Mouse (Mus musculus) thymus, adult 2 months (tissue): ENCODE data around the gene Agrn. TPM values are rescaled to one million over a fixed set of nuclear protein-coding genes. Genes with fewer than 3 reads are reported as not detected.

ENCODE experiments used
- DNase-seq: peaks from one replicate; pipeline ENCODE4 v3.0.0; 2021
- H3K27ac ChIP-seq: fragments of 200-500 bp; 2 replicates; pipeline ENCODE4 v1.5.1; 2012; ENCODE audit warnings: low read length, control low read depth; ENCODE audit not compliant: control insufficient read depth, insufficient read depth
- H3K27me3 ChIP-seq: fragments of 200-500 bp; 2 replicates; pipeline ENCODE4 v1.6.1; 2012; ENCODE audit warnings: mild to moderate bottlenecking, low read length, moderate library complexity, mixed read lengths; ENCODE audit not compliant: control insufficient read depth, insufficient read depth
- H3K36me3 ChIP-seq: fragments of 200-500 bp; 2 replicates; pipeline ENCODE4 v1.6.1; 2012; ENCODE audit warnings: mild to moderate bottlenecking, low read length, moderate library complexity; ENCODE audit not compliant: control insufficient read depth, insufficient read depth
- H3K4me1 ChIP-seq: fragments of 200-500 bp; replicated peaks from 2 replicates; pipeline ENCODE4 v1.6.1; 2012; ENCODE audit warnings: low read length; ENCODE audit not compliant: control insufficient read depth, insufficient read depth
- H3K4me3 ChIP-seq: fragments of 200-500 bp; 2 replicates; pipeline ENCODE4 v1.5.1; 2012; ENCODE audit warnings: mild to moderate bottlenecking, low read length, control low read depth, moderate library complexity; ENCODE audit not compliant: control insufficient read depth, insufficient read depth
- CTCF ChIP-seq: fragments of 200-500 bp; IDR thresholded peaks from 2 replicates; pipeline ENCODE4 v1.5.1; 2012; ENCODE audit warnings: mild to moderate bottlenecking, control low read depth, low read length, moderate library complexity, borderline replicate concordance; ENCODE audit not compliant: control insufficient read depth, poor library complexity, insufficient read depth; ENCODE audit errors: extremely low read depth
- POLR2A ChIP-seq: fragments of 200-500 bp; IDR thresholded peaks from 2 replicates; pipeline ENCODE4 v1.6.1; 2012; ENCODE audit warnings: mild to moderate bottlenecking, low read length, control low read depth, moderate library complexity; ENCODE audit not compliant: control insufficient read depth, poor library complexity, insufficient read depth; ENCODE audit errors: extremely low read depth
- WGBS: fragments of 180-500 bp; shearing (Covaris S2); methylation state at CpG from one replicate; pipeline ENCODE4 v1.1.7; 2018; 5-methylcytosine and 5-hydroxymethylcytosine counted together
- polyA plus RNA-seq: library from polyadenylated mRNA; depleted of rRNA; stranded (reverse); fragments of >200 nt; gene quantifications from 2 replicates; pipeline ENCODE4 v1.2.3, GENCODE M21; 2012; rRNA removed

Agrn gene
- polyA plus RNA-seq, 1 experiment: 48.7 TPM

GRCm38 (mm10) chr4:156133334-156133733 is 64.0 kb downstream of the Agrn start:
- Histone ChIP-seq H3K27ac (no peak overlapping the region), H3K36me3 (no peaks in the 10 kb centered on the region), H3K4me3 (no peak overlapping the region), H3K27me3 (no peaks in the 10 kb centered on the region), H3K4me1 (no peaks in the 10 kb centered on the region)
- no peak for DNase-seq
- 87% methylated on average over 5 of the region's 5 CpGs for WGBS
- TF ChIP-seq CTCF: no peak
- no peak for TF ChIP-seq POLR2A

DNA sequence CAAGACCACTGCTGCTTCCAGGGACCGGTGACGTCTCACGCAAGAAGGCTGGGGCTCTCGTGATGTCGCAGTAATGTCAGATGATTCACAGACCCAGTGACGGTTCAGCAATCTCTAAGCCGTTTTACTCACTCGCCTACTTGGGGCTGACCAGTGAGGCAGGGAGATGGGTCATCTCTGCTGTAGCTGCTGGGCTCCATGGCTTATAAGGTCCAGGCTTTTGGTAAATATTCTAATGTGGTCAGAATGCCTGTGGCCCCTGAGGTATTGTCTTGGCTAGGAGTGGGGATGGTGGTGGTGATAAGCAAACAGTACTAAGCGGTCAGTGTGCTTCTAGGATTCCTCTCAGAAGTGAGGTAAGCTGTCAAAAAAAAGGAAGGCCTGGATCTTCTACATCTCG is 66.3 kb downstream of the Agrn start:
- Histone ChIP-seq H3K4me1 (no peaks in the 10 kb centered on the region), H3K36me3 (0 out of 2 replicates have a peak, but pooled peaks cover under 1% of the 10 kb centered on the region), H3K4me3 (no peak overlapping the region), H3K27ac (no peak overlapping the region), H3K27me3 (no peaks in the 10 kb centered on the region)
- DNase-seq: no peak
- 94% methylated on average over 10 of the region's 10 CpGs for WGBS
- TF ChIP-seq POLR2A (no peak), CTCF (no peak)

GRCm38 (mm10) chr4:156130436-156130835 is 66.9 kb downstream of the Agrn start, which contains the start of gene Rnf223:
Rnf223 (plus strand) TSS chr4:156130513.
- H3K4me3 ChIP-seq: no peak within 1 kb of the TSS
- H3K27ac ChIP-seq: no peak within 1 kb of the TSS
- 0 out of 2 replicates have a peak, but pooled peaks cover 5% of the 10 kb centered on the region for H3K36me3 ChIP-seq
- no peaks in the 10 kb centered on the region for H3K27me3 ChIP-seq
- WGBS: 94% methylated on average over 15 of the region's 15 CpGs
- H3K4me1 ChIP-seq: no peaks in the 10 kb centered on the region
- no peak for DNase-seq
- TF ChIP-seq CTCF (no peak), POLR2A (no peak)

- Histone ChIP-seq H3K27ac (no peak overlapping the region), H3K36me3 (0 out of 2 replicates have a peak, but pooled peaks cover 8% of the 10 kb centered on the region), H3K4me1 (no peaks in the 10 kb centered on the region), H3K4me3 (no peak overlapping the region), H3K27me3 (no peaks in the 10 kb centered on the region)
- no peak for TF ChIP-seq CTCF
- no peak for DNase-seq
- 93% methylated on average over 5 of the region's 5 CpGs for WGBS
Measured at GRCm38 (mm10) chr4:156128746-156129145, 68.5 kb downstream of the Agrn start.

DNA sequence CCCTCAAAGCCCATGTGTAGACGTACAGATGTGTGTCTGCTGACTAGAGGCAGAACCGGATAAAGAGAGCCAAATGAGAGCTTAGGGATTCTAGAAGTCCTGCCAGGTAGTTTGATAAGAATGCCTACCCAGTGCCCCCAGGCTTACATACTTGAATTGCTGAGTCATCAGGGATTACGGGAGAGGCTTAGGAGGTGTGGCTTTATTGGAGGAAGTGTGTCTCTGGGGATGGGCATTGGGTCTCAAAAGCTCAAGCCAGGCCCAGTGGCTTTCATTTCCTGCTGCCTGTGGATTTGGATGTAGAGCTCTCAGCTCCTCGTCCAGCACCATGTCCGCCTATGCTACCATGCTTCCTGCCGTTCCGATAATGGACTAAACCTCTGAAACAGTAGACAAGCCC is 70.4 kb downstream of the Agrn start:
- DNase-seq: no peak

DNA sequence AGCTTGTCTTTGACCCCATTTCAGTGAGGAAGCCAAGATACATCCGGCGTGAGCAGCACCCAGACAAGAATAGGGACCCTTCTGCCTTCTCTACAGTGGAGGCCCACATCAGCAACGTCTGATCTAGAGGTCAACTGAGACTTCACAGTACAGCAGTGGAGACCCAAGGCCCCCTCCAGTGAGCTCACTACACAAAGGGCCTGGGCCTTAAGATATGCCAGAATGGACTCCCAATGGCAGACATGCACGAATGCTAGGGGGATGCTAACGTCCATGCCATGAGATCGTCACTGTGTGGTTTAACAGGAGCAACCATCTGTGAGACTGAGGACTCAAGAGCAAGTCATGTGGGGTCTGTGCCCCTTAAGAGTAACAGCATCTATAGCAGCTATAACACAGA is 71.9 kb downstream of the Agrn start:
- TF ChIP-seq CTCF: no peak
- no peak for TF ChIP-seq POLR2A
- DNase-seq: no peak
- H3K4me3 ChIP-seq: no peak overlapping the region
- 98% methylated on average over 6 of the region's 6 CpGs for whole genome bisulfite sequencing
- peaks cover 15% of the 10 kb centered on the region; the same call in 1 of the 2 replicates for H3K36me3 ChIP-seq
- no peak overlapping the region for H3K27ac ChIP-seq
- no peaks in the 10 kb centered on the region for H3K27me3 ChIP-seq
- H3K4me1 ChIP-seq: no peaks in the 10 kb centered on the region

More for the DNA sequence above, 70.4 kb downstream of the Agrn start:
- H3K36me3 ChIP-seq: peaks cover 8% of the 10 kb centered on the region; the same call in 1 of the 2 replicates
- H3K4me3 ChIP-seq: no peak overlapping the region
- H3K27me3 ChIP-seq: no peaks in the 10 kb centered on the region
- WGBS: 89% methylated on average over 7 of the region's 7 CpGs
- no peak overlapping the region for H3K27ac ChIP-seq
- H3K4me1 ChIP-seq: no peaks in the 10 kb centered on the region
- TF ChIP-seq CTCF (no peak), POLR2A (no peak)

- no peak for DNase-seq
- H3K27me3 ChIP-seq: no peaks in the 10 kb centered on the region
- no peak overlapping the region for H3K27ac ChIP-seq
- H3K4me1 ChIP-seq: no peaks in the 10 kb centered on the region
- peaks cover 29% of the 10 kb centered on the region; the same call in 1 of the 2 replicates for H3K36me3 ChIP-seq
- TF ChIP-seq CTCF (no peak), POLR2A (no peak)
- whole genome bisulfite sequencing: 99% methylated on average over 7 of the region's 7 CpGs
- no peak overlapping the region for H3K4me3 ChIP-seq
Measured at GRCm38 (mm10) chr4:156124077-156124476, 73.2 kb downstream of the Agrn start.

Other genes starting within 250 kb of the Agrn start
- gene C1qtnf12, start 235.2 kb downstream of the Agrn start, polyA plus RNA-seq: 19.3 and 21.6 TPM in 2 replicates
- 9.5 and 10.8 TPM in 2 replicates for gene B3galt6, start 204.8 kb downstream of the Agrn start, polyA plus RNA-seq
- gene Sdf4, start 204.6 kb downstream of the Agrn start, polyA plus RNA-seq: 65.6 and 68.4 TPM in 2 replicates
- 68.9 and 81.3 TPM in 2 replicates for gene Tnfrsf4, start 183.6 kb downstream of the Agrn start, polyA plus RNA-seq
- gene Tnfrsf18, start 171.3 kb downstream of the Agrn start, polyA plus RNA-seq: 82.1 and 85.2 TPM in 2 replicates
- 2.4 and 3.5 TPM in 2 replicates for gene Ttll10, start 138.1 kb downstream of the Agrn start, polyA plus RNA-seq
- gene 9430015G10Rik, start 87.5 kb downstream of the Agrn start, polyA plus RNA-seq: 89.1 and 93.3 TPM in 2 replicates
- 2.9 and 3.5 TPM in 2 replicates for gene Rnf223, start 67.0 kb downstream of the Agrn start, polyA plus RNA-seq
- 40.6 and 51.1 TPM in 2 replicates for gene Isg15, start 3.3 kb upstream of the Agrn start, polyA plus RNA-seq
- gene AW011738, start 5.8 kb upstream of the Agrn start, polyA plus RNA-seq: 10.0 and 10.8 TPM in 2 replicates
- 2.0 and 9.5 TPM in 2 replicates for gene Perm1, start 18.4 kb upstream of the Agrn start, polyA plus RNA-seq
- gene Plekhn1, start 37.4 kb upstream of the Agrn start, polyA plus RNA-seq: 141 and 145 TPM in 2 replicates
- gene Noc2l, start 38.5 kb upstream of the Agrn start, polyA plus RNA-seq: 154 and 158 TPM in 2 replicates
- 1.6 TPM in 2 replicates for gene Samd11, start 58.2 kb upstream of the Agrn start, polyA plus RNA-seq
- not detected in 2 replicates for gene Vmn2r-ps159, start 133.6 kb upstream of the Agrn start, polyA plus RNA-seq